Mouse (Mus musculus): ENCODE data around the gene Apobr. TPM values are rescaled to one million over a fixed set of nuclear protein-coding genes. Genes with fewer than 3 reads are reported as not detected.

The Apobr gene
- polyA plus RNA-seq, 1 experiment from 2014 or later = 0.27 TPM

GRCm38 (mm10) chr7:126602650-126603049 lies 17.9 kb downstream of the Apobr start:
- H3K36me3 ChIP-seq = no peaks in the 10 kb centered on the region
- no peak for ATAC-seq (ENCODE audit: low FRiP score, low read depth)
- 85% methylated on average over 3 of the region's 3 CpGs for WGBS
- no peaks in the 10 kb centered on the region for H3K9me3 ChIP-seq
- H3K9ac ChIP-seq = no peak overlapping the region
- H3K4me2 ChIP-seq (replicated peaks) = no peak overlapping the region
- H3K27ac ChIP-seq = no peak overlapping the region
- H3K4me3 ChIP-seq = no peak overlapping the region
- H3K4me1 ChIP-seq = no peaks in the 10 kb centered on the region
- H3K27me3 ChIP-seq (replicated peaks) = no peaks in the 10 kb centered on the region

DNA sequence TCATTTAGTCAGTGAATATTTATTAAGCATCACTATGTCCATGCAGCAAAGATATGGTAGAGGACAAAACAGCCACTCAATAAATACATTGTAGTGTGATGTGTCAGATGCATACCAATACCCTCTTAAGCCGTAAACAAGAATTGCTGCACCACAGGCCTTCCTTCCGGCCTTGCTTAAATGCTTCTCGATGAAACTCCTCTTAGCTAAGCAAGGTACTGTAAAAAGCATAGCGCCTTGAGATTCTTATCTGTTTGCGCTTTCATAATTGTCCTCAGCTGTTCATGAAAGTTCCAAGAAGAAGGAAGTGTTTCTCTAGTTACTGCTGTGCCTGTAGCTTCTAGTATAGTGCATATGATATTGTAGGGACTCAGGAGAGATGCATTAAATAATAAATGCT lies 21.9 kb downstream of the Apobr start:
- ATAC-seq (ENCODE audit: low FRiP score, low read depth) = no peak
- no peak overlapping the region for H3K4me3 ChIP-seq
- H3K4me1 ChIP-seq = no peaks in the 10 kb centered on the region
- H3K9me3 ChIP-seq = no peaks in the 10 kb centered on the region
- no peak overlapping the region for H3K27ac ChIP-seq
- H3K9ac ChIP-seq = no peak overlapping the region
- no peaks in the 10 kb centered on the region for H3K36me3 ChIP-seq
- 74% methylated on average over 5 of the region's 5 CpGs for WGBS
- no peaks in the 10 kb centered on the region for H3K27me3 ChIP-seq (replicated peaks)
- H3K4me2 ChIP-seq (replicated peaks) = no peak overlapping the region

DNA sequence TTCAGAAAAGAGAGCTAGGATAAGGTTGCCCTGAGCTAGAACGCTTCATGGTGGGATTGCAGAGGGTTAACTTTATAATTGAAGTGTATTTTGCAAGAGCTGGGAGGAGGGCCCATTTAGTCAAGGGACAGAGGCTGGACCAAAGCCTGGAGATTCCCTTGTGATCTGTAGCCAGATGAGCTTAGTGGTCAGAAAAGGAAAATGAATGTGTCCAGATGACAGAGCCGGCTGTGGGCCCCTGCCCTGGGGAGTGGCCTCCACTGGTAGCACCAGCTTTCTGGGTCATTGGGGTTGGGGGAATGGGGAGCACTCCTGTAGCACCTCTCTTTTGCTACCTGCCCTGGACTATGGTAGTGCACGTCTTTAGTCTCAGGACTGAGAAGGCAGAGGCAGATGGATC lies 22.3 kb downstream of the Apobr start:
- no peaks in the 10 kb centered on the region for H3K4me1 ChIP-seq
- H3K4me3 ChIP-seq = no peak overlapping the region
- 76% methylated on average over 3 of the region's 3 CpGs for WGBS
- H3K27ac ChIP-seq = no peak overlapping the region
- no peak overlapping the region for H3K9ac ChIP-seq
- no peaks in the 10 kb centered on the region for H3K27me3 ChIP-seq (replicated peaks)
- no peak for ATAC-seq (ENCODE audit: low FRiP score, low read depth)
- no peak overlapping the region for H3K4me2 ChIP-seq (replicated peaks)
- no peaks in the 10 kb centered on the region for H3K36me3 ChIP-seq
- no peaks in the 10 kb centered on the region for H3K9me3 ChIP-seq

DNA sequence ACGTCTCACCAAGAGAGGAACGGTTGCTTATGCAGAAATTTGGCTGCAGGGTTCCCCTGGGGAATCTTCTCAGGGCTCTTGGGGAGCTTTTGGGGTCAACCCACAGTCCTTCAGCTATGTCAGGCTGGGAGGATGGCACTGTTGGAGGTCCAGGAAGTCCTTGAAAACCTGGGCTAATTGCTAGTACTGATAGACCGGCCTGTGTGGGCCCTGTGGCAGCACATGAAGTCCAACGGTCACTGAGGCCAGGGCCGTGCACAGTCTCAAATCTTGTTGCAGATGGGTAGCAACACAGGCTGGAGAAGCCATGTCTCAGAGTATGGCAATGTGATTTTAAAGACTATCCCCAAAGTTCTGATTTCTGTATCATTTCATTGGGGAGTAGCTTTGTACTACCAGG lies 23.1 kb downstream of the Apobr start:
- H3K9me3 ChIP-seq = no peaks in the 10 kb centered on the region
- no peak overlapping the region for H3K4me3 ChIP-seq
- no peak overlapping the region for H3K4me2 ChIP-seq (replicated peaks)
- H3K27me3 ChIP-seq (replicated peaks) = no peaks in the 10 kb centered on the region
- WGBS = 80% methylated on average over 5 of the region's 5 CpGs
- no peaks in the 10 kb centered on the region for H3K4me1 ChIP-seq
- H3K36me3 ChIP-seq = no peaks in the 10 kb centered on the region
- no peak overlapping the region for H3K27ac ChIP-seq
- no peak for ATAC-seq (ENCODE audit: low FRiP score, low read depth)
- no peak overlapping the region for H3K9ac ChIP-seq

- no peaks in the 10 kb centered on the region for H3K36me3 ChIP-seq
- no peaks in the 10 kb centered on the region for H3K4me1 ChIP-seq
- no peaks in the 10 kb centered on the region for H3K27me3 ChIP-seq (replicated peaks)
- H3K9me3 ChIP-seq = no peaks in the 10 kb centered on the region
- H3K9ac ChIP-seq = no peak overlapping the region
- no peak for ATAC-seq (ENCODE audit: low FRiP score, low read depth)
- H3K4me2 ChIP-seq (replicated peaks) = no peak overlapping the region
- H3K27ac ChIP-seq = no peak overlapping the region
- 71% methylated on average over 3 of the region's 3 CpGs for WGBS
- H3K4me3 ChIP-seq = no peak overlapping the region
Observed at GRCm38 (mm10) chr7:126612736-126613135, 28.0 kb downstream of the Apobr start.

- Histone ChIP-seq H3K4me3 (no peak overlapping the region), H3K27ac (no peak overlapping the region), H3K27me3 (replicated peaks) (no peaks in the 10 kb centered on the region), H3K4me2 (replicated peaks) (no peak overlapping the region), H3K9me3 (no peaks in the 10 kb centered on the region), H3K4me1 (no peaks in the 10 kb centered on the region), H3K9ac (no peak overlapping the region), H3K36me3 (no peaks in the 10 kb centered on the region)
- WGBS = 73% methylated on average over 3 of the region's 3 CpGs
- no peak for ATAC-seq (ENCODE audit: low FRiP score, low read depth)
Observed at GRCm38 (mm10) chr7:126616707-126617106, 32.0 kb downstream of the Apobr start.

DNA sequence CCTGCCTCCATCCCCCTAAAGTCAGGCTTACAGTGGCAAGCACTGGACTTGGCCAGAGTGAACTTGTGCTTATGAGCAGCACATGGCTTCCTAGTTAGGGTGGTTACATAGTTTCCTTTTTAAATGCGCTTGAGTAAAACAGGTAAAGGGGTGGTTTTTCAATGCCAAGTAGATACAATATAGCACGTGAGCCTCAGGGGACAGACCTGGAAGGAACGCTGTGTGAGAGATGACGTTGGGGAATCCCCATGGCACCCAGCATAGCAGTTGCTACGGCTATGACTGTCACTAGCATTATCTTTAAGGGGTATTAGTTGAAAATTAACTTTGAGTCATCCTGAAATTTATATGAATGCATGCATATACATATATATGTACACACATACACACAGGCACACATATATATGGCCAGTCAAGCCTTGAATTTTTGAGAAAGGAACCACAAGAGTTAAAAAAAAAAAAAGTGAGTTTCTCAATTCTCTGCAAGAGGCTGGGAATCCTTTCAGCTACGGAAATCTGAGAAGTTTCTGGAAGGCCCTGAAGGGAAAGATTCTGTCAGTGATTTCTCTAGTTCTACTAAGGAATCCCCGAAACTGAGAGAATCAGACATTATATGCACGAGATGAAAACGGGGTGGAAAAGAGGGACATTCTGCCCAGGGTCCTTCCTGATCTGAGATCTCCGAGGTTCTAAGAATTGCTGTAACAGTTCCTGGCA lies 35.0 kb downstream of the Apobr start:
- Histone ChIP-seq H3K36me3 (no peaks in the 10 kb centered on the region), H3K27me3 (replicated peaks) (no peaks in the 10 kb centered on the region), H3K27ac (no peak overlapping the region), H3K9me3 (no peaks in the 10 kb centered on the region), H3K4me2 (replicated peaks) (no peak overlapping the region), H3K4me3 (no peak overlapping the region), H3K9ac (no peak overlapping the region), H3K4me1 (0 out of 2 replicates have a peak, but pooled peaks cover 4% of the 10 kb centered on the region)
- no peak for ATAC-seq (ENCODE audit: low FRiP score, low read depth)
- WGBS = 79% methylated on average over 10 of the region's 10 CpGs

GRCm38 (mm10) chr7:126621452-126622359 lies 37.0 kb downstream of the Apobr start:
- H3K36me3 ChIP-seq = no peaks in the 10 kb centered on the region
- no peak for ATAC-seq (ENCODE audit: low FRiP score, low read depth)
- 0 out of 2 replicates have a peak, but pooled peaks cover 4% of the 10 kb centered on the region for H3K4me1 ChIP-seq
- H3K4me3 ChIP-seq = no peak overlapping the region
- H3K27ac ChIP-seq = no peak overlapping the region
- H3K9ac ChIP-seq = no peak overlapping the region
- no peaks in the 10 kb centered on the region for H3K27me3 ChIP-seq (replicated peaks)
- WGBS = 85% methylated on average over 9 of the region's 9 CpGs
- H3K9me3 ChIP-seq = no peaks in the 10 kb centered on the region
- no peak overlapping the region for H3K4me2 ChIP-seq (replicated peaks)

- H3K36me3 ChIP-seq = no peaks in the 10 kb centered on the region
- whole genome bisulfite sequencing = 89% methylated on average over 1 of the region's 1 CpGs
- no peak overlapping the region for H3K4me3 ChIP-seq
- no peaks in the 10 kb centered on the region for H3K9me3 ChIP-seq
- no peak for ATAC-seq (ENCODE audit: low FRiP score, low read depth)
- H3K27ac ChIP-seq = no peak overlapping the region
- no peak overlapping the region for H3K9ac ChIP-seq
- H3K4me2 ChIP-seq (replicated peaks) = no peak overlapping the region
- no peaks in the 10 kb centered on the region for H3K27me3 ChIP-seq (replicated peaks)
- 0 out of 2 replicates have a peak, but pooled peaks cover 4% of the 10 kb centered on the region for H3K4me1 ChIP-seq
Observed at GRCm38 (mm10) chr7:126623381-126623780, 38.6 kb downstream of the Apobr start.

GRCm38 (mm10) chr7:126624774-126625173 lies 40.0 kb downstream of the Apobr start:
- Histone ChIP-seq H3K4me3 (no peak overlapping the region), H3K4me1 (0 out of 2 replicates have a peak, but pooled peaks cover 4% of the 10 kb centered on the region), H3K4me2 (replicated peaks) (no peak overlapping the region), H3K9me3 (no peaks in the 10 kb centered on the region), H3K9ac (no peak overlapping the region), H3K36me3 (no peaks in the 10 kb centered on the region), H3K27ac (no peak overlapping the region), H3K27me3 (replicated peaks) (no peaks in the 10 kb centered on the region)
- no peak for ATAC-seq (ENCODE audit: low FRiP score, low read depth)
- WGBS = 77% methylated on average over 16 of the region's 16 CpGs

DNA sequence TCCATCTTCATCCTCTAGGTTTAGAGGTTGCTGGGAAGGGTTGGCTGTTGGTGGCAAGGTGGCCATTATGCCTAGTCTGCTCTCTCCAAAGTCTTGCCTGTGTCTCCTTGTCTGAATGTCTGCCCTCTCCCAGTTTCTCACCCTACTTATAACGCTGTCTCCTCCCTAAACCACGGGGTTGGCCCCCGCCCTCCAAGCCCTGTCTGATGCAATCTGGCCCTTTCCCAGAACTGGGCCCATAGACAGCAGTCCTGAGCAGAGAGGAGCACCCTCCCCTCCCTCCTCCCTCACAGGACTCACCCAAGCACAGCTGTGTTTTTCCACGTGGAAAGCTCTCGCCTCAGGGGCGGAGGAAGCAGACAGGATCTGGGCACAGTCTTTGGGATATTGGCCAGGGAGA lies 40.6 kb downstream of the Apobr start:
- Histone ChIP-seq H3K4me3 (no peak overlapping the region), H3K9me3 (no peaks in the 10 kb centered on the region), H3K27me3 (replicated peaks) (no peaks in the 10 kb centered on the region), H3K4me1 (0 out of 2 replicates have a peak, but pooled peaks cover 4% of the 10 kb centered on the region), H3K27ac (no peak overlapping the region), H3K9ac (no peak overlapping the region), H3K36me3 (no peaks in the 10 kb centered on the region), H3K4me2 (replicated peaks) (no peak overlapping the region)
- WGBS = 51% methylated on average over 6 of the region's 6 CpGs
- no peak for ATAC-seq (ENCODE audit: low FRiP score, low read depth)

DNA sequence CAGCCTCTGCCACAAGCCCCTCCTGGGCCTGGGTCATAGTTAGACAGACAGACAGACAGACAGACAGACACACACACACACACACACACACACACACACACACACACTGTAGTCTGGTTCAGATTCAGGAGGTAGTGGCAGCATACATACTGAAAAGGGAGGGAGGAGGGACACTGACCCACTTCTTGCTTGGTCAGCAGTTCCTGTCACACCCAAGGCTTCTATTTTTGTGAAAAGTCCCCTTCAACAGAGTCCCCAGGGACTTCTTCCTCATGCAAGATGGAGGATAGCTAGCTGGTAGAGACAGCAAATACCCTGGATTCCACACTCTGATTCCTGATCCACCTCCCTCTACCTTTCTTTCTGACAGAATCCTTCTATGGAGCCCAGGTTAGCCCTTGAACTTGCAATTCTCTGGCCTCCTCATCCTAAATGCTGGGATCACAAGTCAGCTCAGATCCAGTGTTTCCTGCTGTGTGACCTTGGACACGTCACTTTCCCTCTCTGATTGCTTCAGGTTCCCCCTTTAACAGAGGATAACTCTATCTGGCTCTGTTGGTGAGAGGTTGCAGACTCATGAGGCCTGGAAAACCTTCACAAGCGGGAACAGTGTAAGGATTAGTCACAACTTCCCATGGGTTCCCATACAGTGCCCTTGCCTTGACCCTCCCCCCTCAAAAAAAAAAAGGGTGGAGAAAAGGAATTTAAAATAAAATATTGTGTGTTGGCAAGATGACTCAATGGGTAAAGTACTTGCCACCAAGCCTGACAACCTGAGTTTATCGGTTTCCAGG lies 41.3 kb downstream of the Apobr start:
- H3K4me3 ChIP-seq = no peak overlapping the region
- H3K36me3 ChIP-seq = no peaks in the 10 kb centered on the region
- ATAC-seq (ENCODE audit: low FRiP score, low read depth) = no peak
- H3K27ac ChIP-seq = no peak overlapping the region
- WGBS = 79% methylated on average over 3 of the region's 3 CpGs
- no peak overlapping the region for H3K4me2 ChIP-seq (replicated peaks)
- no peak overlapping the region for H3K9ac ChIP-seq
- no peaks in the 10 kb centered on the region for H3K9me3 ChIP-seq
- no peaks in the 10 kb centered on the region for H3K27me3 ChIP-seq (replicated peaks)
- 0 out of 2 replicates have a peak, but pooled peaks cover 4% of the 10 kb centered on the region for H3K4me1 ChIP-seq
